Mouse (Mus musculus) activated CD4-positive, CD25-positive, alpha-beta regulatory T cell, adult 9 weeks (primary cell): ENCODE measurements around the gene Mfap1b. TPM values are rescaled to one million over a fixed set of nuclear protein-coding genes. Genes with fewer than 3 reads are reported as not detected.

ENCODE experiments used
- polyA plus RNA-seq: library from polyadenylated mRNA; unstranded; fragments of 100-300 nt; shearing (Covaris generic); gene quantifications from one replicate; pipeline ENCODE4 v1.2.1, GENCODE M21; 2017

Mfap1b gene
- polyA plus RNA-seq, result 103 TPM

GRCm38 (mm10) chr2:121473301-121474179 is at the start of gene Mfap1b:
Mfap1b (minus strand) TSS chr2:121474067.

DNA sequence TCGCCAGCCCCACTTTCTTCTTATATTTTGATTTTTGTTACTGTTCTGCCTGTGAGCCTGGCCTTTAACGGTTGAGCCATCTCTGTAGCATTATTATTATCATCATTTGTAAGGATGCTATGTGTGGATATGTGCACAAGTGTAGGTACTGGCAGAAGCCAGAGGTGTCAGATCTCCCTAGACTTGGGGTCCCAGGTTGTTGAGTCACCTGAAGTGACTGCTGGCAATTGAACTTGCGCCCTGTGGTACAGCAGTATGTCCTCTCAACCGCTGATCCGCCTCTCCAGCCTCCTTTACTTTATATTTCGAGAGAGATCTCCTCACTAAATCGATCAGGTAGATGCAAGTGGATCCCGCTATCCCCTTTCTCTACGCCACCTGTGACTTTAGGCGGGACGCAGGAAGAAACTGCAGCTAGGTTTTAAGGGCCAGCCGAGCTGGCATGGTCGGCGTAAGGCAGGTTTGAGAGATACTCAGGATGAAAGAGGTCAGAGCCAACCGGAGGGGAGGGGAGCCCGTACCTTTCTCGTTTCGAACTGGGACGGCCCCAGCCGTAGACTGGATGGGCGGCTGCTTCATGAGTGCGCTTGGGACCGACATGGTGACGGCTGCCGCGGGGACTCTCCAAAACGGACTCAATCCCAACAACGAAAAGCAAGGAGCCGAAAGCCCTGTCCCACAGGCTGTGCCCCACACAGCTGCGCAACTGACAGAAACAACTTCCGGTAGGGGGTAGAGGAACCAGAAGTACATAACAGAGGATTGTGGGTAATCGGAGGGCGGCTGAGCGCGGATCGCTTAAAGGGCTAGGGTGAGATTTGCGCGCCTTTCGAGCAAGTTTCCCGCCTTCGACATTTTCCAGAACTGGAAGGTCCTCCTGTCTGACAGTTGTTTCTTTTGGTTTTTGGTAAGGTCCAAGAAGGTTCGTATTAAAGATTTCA is 32.3 kb upstream of the Mfap1b start, which contains the start of the genes Mfap1a and Wdr76:
TSS of gene Mfap1a (minus strand) at position 724 of the 941 bp plus-strand sequence.
TSS of gene Wdr76 (plus strand) at position 782 of the 941 bp plus-strand sequence.

GRCm38 (mm10) chr2:121456692-121457642 is 16.9 kb downstream of the Mfap1b start, which contains the start of gene Serinc4:
Serinc4 (minus strand) TSS chr2:121456781.

GRCm38 (mm10) chr2:121452990-121453389 is 20.9 kb downstream of the Mfap1b start, which contains the start of gene Hypk:
Hypk (plus strand) TSS chr2:121453290.

DNA sequence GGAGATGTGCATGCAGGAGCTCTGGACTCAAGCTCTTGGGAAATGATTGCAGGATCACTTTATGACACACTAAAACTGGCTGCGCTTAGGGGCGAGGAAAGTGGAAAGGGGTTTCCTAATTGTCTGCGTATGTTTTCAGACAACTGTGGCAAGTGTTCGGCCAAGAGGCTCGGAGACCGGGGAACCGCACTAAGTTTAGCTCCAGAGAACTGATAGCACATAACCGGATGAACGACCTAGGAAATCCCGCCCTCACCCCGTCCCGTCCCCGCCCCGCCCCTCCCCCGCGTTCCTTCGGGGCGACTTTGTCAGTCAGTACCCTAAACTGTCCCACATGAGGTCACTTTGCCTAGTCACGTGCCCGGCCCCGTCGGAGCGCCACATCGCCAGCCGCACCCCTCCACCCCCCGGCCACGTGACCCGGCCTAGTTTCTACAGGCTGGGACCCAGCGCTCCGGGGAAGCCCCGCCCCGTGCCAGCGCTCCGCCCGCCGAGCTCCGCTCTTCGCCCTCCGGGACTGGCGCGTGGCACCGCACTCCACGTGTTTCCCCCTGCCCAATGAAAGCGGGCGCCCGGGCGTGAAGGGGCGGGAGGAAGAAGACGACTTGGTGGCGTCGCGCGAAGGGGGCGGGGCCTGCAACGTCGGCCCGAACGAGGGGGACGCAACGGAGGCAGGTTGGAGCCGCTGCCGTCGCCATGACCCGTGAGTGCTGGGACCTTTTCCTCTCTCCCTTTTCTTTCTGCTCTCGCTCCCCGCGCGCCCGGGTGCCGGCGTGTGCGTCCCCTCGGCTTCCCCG is 24.9 kb downstream of the Mfap1b start, which contains the start of gene Serf2:
TSS of gene Serf2 (plus strand) at position 457 of the 797 bp plus-strand sequence.

GRCm38 (mm10) chr2:121444178-121444577 is 29.7 kb downstream of the Mfap1b start, which contains the start of gene Ell3:
Ell3 (minus strand) TSS chr2:121444278.

DNA sequence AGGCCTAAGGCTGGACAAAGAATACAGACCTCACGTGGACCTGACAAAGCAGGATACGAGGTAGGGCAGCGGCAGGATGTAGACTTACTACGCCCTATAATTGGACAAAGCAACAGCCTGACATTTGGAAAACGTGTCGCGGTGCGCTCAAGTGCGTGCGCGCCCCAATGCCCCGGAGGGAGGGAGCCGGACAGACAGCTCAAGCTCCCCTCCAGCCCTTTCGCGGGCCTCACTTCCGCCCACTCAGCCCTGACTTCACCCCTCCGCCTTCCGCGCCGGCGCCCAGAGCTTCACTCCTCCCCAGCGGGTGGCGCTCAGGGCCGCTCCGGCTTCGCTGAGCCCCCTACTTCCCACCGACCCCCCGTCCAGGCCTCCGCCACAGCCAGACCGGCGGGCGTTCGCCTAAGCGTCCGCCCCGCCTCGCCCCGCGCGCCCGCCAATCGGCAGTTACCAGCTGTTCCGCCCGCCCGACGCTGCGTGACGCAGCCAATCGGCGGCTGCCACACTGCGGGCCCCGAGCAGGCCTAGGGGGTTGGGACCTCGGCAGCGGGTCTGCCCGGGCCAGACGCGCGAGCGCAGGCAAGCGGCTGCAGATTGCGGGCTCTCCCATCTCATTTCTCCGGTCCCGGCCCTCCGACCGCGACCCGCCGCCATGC is 60.4 kb downstream of the Mfap1b start, which contains the start of the genes Pdia3 and Catsper2:
TSS of gene Pdia3 (plus strand) at position 389 of the 656 bp plus-strand sequence.
TSS of gene Catsper2 (minus strand) at position 406 of the 656 bp plus-strand sequence.

Other genes starting within 250 kb of the Mfap1b start
- 82.4 TPM for gene Trp53bp1, start 202.7 kb downstream of the Mfap1b start, polyA plus RNA-seq
- gene Map1a, start 184.5 kb downstream of the Mfap1b start, polyA plus RNA-seq, result 0.06 TPM
- 15.4 TPM for gene Ppip5k1, start 118.7 kb downstream of the Mfap1b start, polyA plus RNA-seq
- gene Ckmt1, start 116.4 kb downstream of the Mfap1b start, polyA plus RNA-seq, result not detected
- gene Strc, start 86.9 kb downstream of the Mfap1b start, polyA plus RNA-seq, result 0.16 TPM
- 623 TPM for gene Pdia3, start 60.3 kb downstream of the Mfap1b start, polyA plus RNA-seq
- gene Catsper2, start 60.3 kb downstream of the Mfap1b start, polyA plus RNA-seq, result 2.0 TPM
- 0.87 TPM for gene Ell3, start 29.8 kb downstream of the Mfap1b start, polyA plus RNA-seq
- gene Serf2, start 24.9 kb downstream of the Mfap1b start, polyA plus RNA-seq, result 565 TPM
- gene Hypk, start 20.8 kb downstream of the Mfap1b start, polyA plus RNA-seq, result 143 TPM
- gene Serinc4, start 17.3 kb downstream of the Mfap1b start, polyA plus RNA-seq, result not detected
- 36.1 TPM for gene Mfap1a, start 32.6 kb upstream of the Mfap1b start, polyA plus RNA-seq
- 8.7 TPM for gene Wdr76, start 32.7 kb upstream of the Mfap1b start, polyA plus RNA-seq